Mouse (Mus musculus) limb, embryonic 13.5 days (tissue): Measurements from ENCODE around the gene Vmn1r94. TPM values are rescaled to one million over a fixed set of nuclear protein-coding genes. Genes with fewer than 3 reads are reported as not detected.
"Not testable (repeated sequence)": the region's sequence is repeated elsewhere in the genome, so short reads cannot be mapped to it uniquely, and the experiment has no call there.

ENCODE experiments used
- ATAC-seq: fragments of 200-750 bp; cut with Nextera tagmentation; 2 replicates; pipeline ENCODE4 v1.8.0; 2017; ENCODE audit warnings: low read depth, moderate number of reproducible peaks, moderate TSS enrichment; ENCODE audit not compliant: low FRiP score
- H3K27ac ChIP-seq: fragments of 300-500 bp; sonication (generic); 2 replicates; pipeline ENCODE4 v1.5.1; 2015; ENCODE audit warnings: inconsistent platforms, mild to moderate bottlenecking, moderate library complexity
- H3K27me3 ChIP-seq: fragments of 300-500 bp; sonication (generic); 2 replicates; pipeline ENCODE4 v1.6.1; 2015; ENCODE audit warnings: mild to moderate bottlenecking, inconsistent platforms
- H3K36me3 ChIP-seq: fragments of 300-500 bp; sonication (generic); 2 replicates; pipeline ENCODE4 v1.6.1; 2015; ENCODE audit warnings: inconsistent platforms, mild to moderate bottlenecking, moderate library complexity
- H3K4me1 ChIP-seq: fragments of 300-500 bp; sonication (generic); 2 replicates; pipeline ENCODE4 v1.6.1; 2015; ENCODE audit warnings: inconsistent platforms
- H3K4me2 ChIP-seq: fragments of 300-500 bp; sonication (generic); replicated peaks from 2 replicates; pipeline ENCODE4 v1.6.1; 2015; ENCODE audit warnings: inconsistent platforms, mild to moderate bottlenecking, moderate library complexity
- H3K4me3 ChIP-seq: fragments of 300-500 bp; sonication (generic); 2 replicates; pipeline ENCODE4 v1.5.1; 2015; ENCODE audit warnings: moderate library complexity, mild to moderate bottlenecking, inconsistent platforms
- H3K9ac ChIP-seq: fragments of 300-500 bp; sonication (generic); 2 replicates; pipeline ENCODE4 v1.6.1; 2015; ENCODE audit warnings: mild to moderate bottlenecking, inconsistent platforms
- H3K9me3 ChIP-seq: fragments of 300-500 bp; sonication (generic); 2 replicates; pipeline ENCODE4 v1.6.1; 2016; ENCODE audit warnings: inconsistent platforms
- WGBS: fragments of 180-500 bp; shearing (Covaris S2); methylation state at CpG from one replicate; pipeline ENCODE4 v1.1.7; 2015; 5-methylcytosine and 5-hydroxymethylcytosine counted together
- polyA plus RNA-seq: library from polyadenylated mRNA; unstranded; fragments of >200 nt; fragmentation: Nextera tagmentation; extraction: Ambion mirVana; gene quantifications from 2 replicates; pipeline ENCODE4 v1.2.1, GENCODE M21; 2015

The Vmn1r94 gene
- polyA plus RNA-seq, result not detected in 2 replicates

- H3K27ac ChIP-seq, H3K4me2 ChIP-seq, H3K36me3 ChIP-seq, H3K4me3 ChIP-seq, H3K27me3 ChIP-seq, H3K9ac ChIP-seq, H3K9me3 ChIP-seq, ATAC-seq, H3K4me1 ChIP-seq: not testable (repeated sequence)
- no CpG with 5 or more reads among the region's 3 CpGs for WGBS
Measured at GRCm38 (mm10) chr7:20168277-20168676, at the start of gene Vmn1r94. Gene Vmn1r94 (minus strand): TSS chr7:20168377.

GRCm38 (mm10) chr7:20205507-20205906 lies 37.3 kb upstream of the Vmn1r94 start, which contains the start of gene Gm6164:
Gene Gm6164 (minus strand): TSS chr7:20205607.
- not testable (repeated sequence) for H3K9me3 ChIP-seq, H3K4me3 ChIP-seq, H3K27me3 ChIP-seq, H3K36me3 ChIP-seq, ATAC-seq, H3K9ac ChIP-seq, H3K4me2 ChIP-seq, H3K27ac ChIP-seq, H3K4me1 ChIP-seq
- no CpG with 5 or more reads among the region's 2 CpGs for WGBS

- H3K9me3 ChIP-seq, H3K27me3 ChIP-seq, H3K9ac ChIP-seq, H3K4me3 ChIP-seq, H3K4me2 ChIP-seq, H3K4me1 ChIP-seq, ATAC-seq, H3K27ac ChIP-seq, H3K36me3 ChIP-seq: not testable (repeated sequence)
- WGBS, result no CpG with 5 or more reads among the region's 3 CpGs
Measured at GRCm38 (mm10) chr7:20193410-20193809, 25.2 kb upstream of the Vmn1r94 start, which contains the start of gene Vmn1r95. Gene Vmn1r95 (plus strand): TSS chr7:20193710.

DNA sequence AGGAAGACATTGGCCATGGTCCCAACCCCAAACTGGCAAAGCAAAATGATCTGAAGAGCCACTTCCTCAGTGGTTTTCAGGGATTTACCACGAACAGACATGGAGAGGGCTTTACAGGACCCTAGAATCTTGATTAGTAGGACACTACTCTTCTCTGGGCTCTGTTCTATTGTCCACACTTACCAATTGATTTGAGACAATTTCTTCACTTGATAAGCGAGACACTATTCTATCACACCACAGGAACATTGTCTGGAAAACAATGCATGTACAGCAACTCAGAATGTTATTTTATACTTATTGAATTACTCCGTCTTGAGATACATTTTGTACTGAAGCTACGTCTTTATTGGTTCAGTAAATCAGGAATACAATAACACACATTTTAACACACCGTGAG lies 29.2 kb downstream of the Vmn1r94 start, which contains the start of gene Vmn1r93:
Gene Vmn1r93 (minus strand): TSS at position 101 of the 400 bp plus-strand sequence.
- not testable (repeated sequence) for H3K9ac ChIP-seq, ATAC-seq, H3K27me3 ChIP-seq, H3K4me2 ChIP-seq, H3K4me1 ChIP-seq, H3K9me3 ChIP-seq, H3K4me3 ChIP-seq, H3K36me3 ChIP-seq, H3K27ac ChIP-seq
- no CpG with 5 or more reads among the region's 5 CpGs for WGBS

- H3K9ac ChIP-seq, H3K9me3 ChIP-seq, ATAC-seq, H3K27ac ChIP-seq, H3K4me3 ChIP-seq, H3K27me3 ChIP-seq, H3K36me3 ChIP-seq, H3K4me2 ChIP-seq, H3K4me1 ChIP-seq: not testable (repeated sequence)
- WGBS, result no CpG with 5 or more reads among the region's 2 CpGs
Measured at GRCm38 (mm10) chr7:20122479-20122878, 45.7 kb downstream of the Vmn1r94 start, which contains the start of gene Gm16442. Gene Gm16442 (minus strand): TSS chr7:20122579.

Other genes starting within 250 kb of the Vmn1r94 start
- 11.3 and 11.8 TPM in 2 replicates for gene Pvr, start 247.2 kb downstream of the Vmn1r94 start, polyA plus RNA-seq
- gene Igsf23, start 217.6 kb downstream of the Vmn1r94 start, polyA plus RNA-seq, result 0.08 TPM in 1 of 2 replicates, not detected in the other
- not detected in 2 replicates for gene Ceacam20, start 203.0 kb downstream of the Vmn1r94 start, polyA plus RNA-seq
- not detected in 2 replicates for gene Nlrp9b, start 176.9 kb downstream of the Vmn1r94 start, polyA plus RNA-seq
- gene Vmn1r91, start 68.7 kb downstream of the Vmn1r94 start, polyA plus RNA-seq, result not detected in 2 replicates
- gene Gm16442, start 45.8 kb downstream of the Vmn1r94 start, polyA plus RNA-seq, result not detected in 2 replicates
- gene Vmn1r93, start 29.3 kb downstream of the Vmn1r94 start, polyA plus RNA-seq, result not detected in 2 replicates
- gene Vmn1r95, start 25.3 kb upstream of the Vmn1r94 start, polyA plus RNA-seq, result not detected in 2 replicates
- gene Gm6164, start 37.2 kb upstream of the Vmn1r94 start, polyA plus RNA-seq, result not detected in 2 replicates
- gene Gm4498, start 65.5 kb upstream of the Vmn1r94 start, polyA plus RNA-seq, result not detected in 2 replicates
- gene Gm5890, start 94.5 kb upstream of the Vmn1r94 start, polyA plus RNA-seq, result not detected in 2 replicates
- gene Gm4133, start 165.7 kb upstream of the Vmn1r94 start, polyA plus RNA-seq, result not detected in 2 replicates
- gene Gm5728, start 207.0 kb upstream of the Vmn1r94 start, polyA plus RNA-seq, result not detected in 2 replicates
- not detected in 2 replicates for gene Vmn1r100, start 249.6 kb upstream of the Vmn1r94 start, polyA plus RNA-seq